Mouse (Mus musculus): ENCODE results near the gene Atg7. TPM values are rescaled to one million over a fixed set of nuclear protein-coding genes. Genes with fewer than 3 reads are reported as not detected.

Gene Atg7
- polyA plus RNA-seq, 1 experiment = 25.3 TPM

- TF ChIP-seq CTCF (IDR thresholded peaks at IDR 0.05; ENCODE audit: extremely low read depth, insufficient read depth, low read length) (no peak), POLR2A (IDR thresholded peaks at IDR 0.05; ENCODE audit: extremely low read depth, insufficient read depth, low read length) (no peak)
- Histone ChIP-seq H3K4me1 (ENCODE audit: control insufficient read depth, insufficient read depth, low read length) (no peaks in the 10 kb centered on the region), H3K27ac (ENCODE audit: insufficient read depth, low read length) (no peak overlapping the region)
Measured at GRCm38 (mm10) chr6:114682092-114682711, 39.3 kb downstream of the Atg7 start.

GRCm38 (mm10) chr6:114683741-114684140 is 40.8 kb downstream of the Atg7 start:
- Histone ChIP-seq H3K4me1 (ENCODE audit: control insufficient read depth, insufficient read depth, low read length) (no peaks in the 10 kb centered on the region), H3K27ac (ENCODE audit: insufficient read depth, low read length) (no peak overlapping the region), H3K4me3 (ENCODE audit: insufficient read depth, low read length) (no peak overlapping the region)
- TF ChIP-seq POLR2A (IDR thresholded peaks at IDR 0.05; ENCODE audit: extremely low read depth, insufficient read depth, low read length) = no peak
- no peak for TF ChIP-seq CTCF (IDR thresholded peaks at IDR 0.05; ENCODE audit: extremely low read depth, insufficient read depth, low read length)

More at GRCm38 (mm10) chr6:114682092-114682711, 39.3 kb downstream of the Atg7 start:
- H3K4me3 ChIP-seq (ENCODE audit: insufficient read depth, low read length) = no peak overlapping the region

GRCm38 (mm10) chr6:114684407-114684806 is 41.5 kb downstream of the Atg7 start:
- no peaks in the 10 kb centered on the region for H3K4me1 ChIP-seq (ENCODE audit: control insufficient read depth, insufficient read depth, low read length)
- TF ChIP-seq POLR2A (IDR thresholded peaks at IDR 0.05; ENCODE audit: extremely low read depth, insufficient read depth, low read length) (no peak), CTCF (IDR thresholded peaks at IDR 0.05; ENCODE audit: extremely low read depth, insufficient read depth, low read length) (no peak)
- no peak overlapping the region for H3K27ac ChIP-seq (ENCODE audit: insufficient read depth, low read length)
- no peak overlapping the region for H3K4me3 ChIP-seq (ENCODE audit: insufficient read depth, low read length)

GRCm38 (mm10) chr6:114685412-114685811 is 42.5 kb downstream of the Atg7 start:
- H3K4me1 ChIP-seq (ENCODE audit: control insufficient read depth, insufficient read depth, low read length) = peaks cover 4% of the 10 kb centered on the region
- H3K4me3 ChIP-seq (ENCODE audit: insufficient read depth, low read length) = no peak overlapping the region
- H3K27ac ChIP-seq (ENCODE audit: insufficient read depth, low read length) = no peak overlapping the region
- TF ChIP-seq CTCF (IDR thresholded peaks at IDR 0.05; ENCODE audit: extremely low read depth, insufficient read depth, low read length) (peak; percentile 31), POLR2A (IDR thresholded peaks at IDR 0.05; ENCODE audit: extremely low read depth, insufficient read depth, low read length) (no peak)

GRCm38 (mm10) chr6:114687035-114687434 is 44.1 kb downstream of the Atg7 start:
- TF ChIP-seq CTCF (IDR thresholded peaks at IDR 0.05; ENCODE audit: extremely low read depth, insufficient read depth, low read length) = no peak
- Histone ChIP-seq H3K4me3 (ENCODE audit: insufficient read depth, low read length) (no peak overlapping the region), H3K27ac (ENCODE audit: insufficient read depth, low read length) (no peak overlapping the region), H3K4me1 (ENCODE audit: control insufficient read depth, insufficient read depth, low read length) (peaks cover 13% of the 10 kb centered on the region)

GRCm38 (mm10) chr6:114690661-114691060 is 47.8 kb downstream of the Atg7 start:
- Histone ChIP-seq H3K4me3 (ENCODE audit: insufficient read depth, low read length) (no peak overlapping the region), H3K4me1 (ENCODE audit: control insufficient read depth, insufficient read depth, low read length) (peaks cover 15% of the 10 kb centered on the region), H3K27ac (ENCODE audit: insufficient read depth, low read length) (no peak overlapping the region)
- TF ChIP-seq CTCF (IDR thresholded peaks at IDR 0.05; ENCODE audit: extremely low read depth, insufficient read depth, low read length) = no peak
- TF ChIP-seq POLR2A (IDR thresholded peaks at IDR 0.05; ENCODE audit: extremely low read depth, insufficient read depth, low read length) = no peak

GRCm38 (mm10) chr6:114691530-114691929 is 48.6 kb downstream of the Atg7 start:
- Histone ChIP-seq H3K4me3 (ENCODE audit: insufficient read depth, low read length) (no peak overlapping the region), H3K27ac (ENCODE audit: insufficient read depth, low read length) (no peak overlapping the region), H3K4me1 (ENCODE audit: control insufficient read depth, insufficient read depth, low read length) (peaks cover 15% of the 10 kb centered on the region)
- TF ChIP-seq CTCF (IDR thresholded peaks at IDR 0.05; ENCODE audit: extremely low read depth, insufficient read depth, low read length) = no peak
- no peak for TF ChIP-seq POLR2A (IDR thresholded peaks at IDR 0.05; ENCODE audit: extremely low read depth, insufficient read depth, low read length)

- H3K27ac ChIP-seq (ENCODE audit: insufficient read depth, low read length) = no peak overlapping the region
- no peak overlapping the region for H3K4me3 ChIP-seq (ENCODE audit: insufficient read depth, low read length)
- TF ChIP-seq CTCF (IDR thresholded peaks at IDR 0.05; ENCODE audit: extremely low read depth, insufficient read depth, low read length) (no peak), POLR2A (IDR thresholded peaks at IDR 0.05; ENCODE audit: extremely low read depth, insufficient read depth, low read length) (no peak)
- peaks cover 15% of the 10 kb centered on the region for H3K4me1 ChIP-seq (ENCODE audit: control insufficient read depth, insufficient read depth, low read length)
Measured at GRCm38 (mm10) chr6:114692691-114693090, 49.8 kb downstream of the Atg7 start.

GRCm38 (mm10) chr6:114697646-114698490 is 55.0 kb downstream of the Atg7 start:
- TF ChIP-seq POLR2A (IDR thresholded peaks at IDR 0.05; ENCODE audit: extremely low read depth, insufficient read depth, low read length) (no peak), CTCF (IDR thresholded peaks at IDR 0.05; ENCODE audit: extremely low read depth, insufficient read depth, low read length) (peak; percentile 74)
- no peak overlapping the region for H3K27ac ChIP-seq (ENCODE audit: insufficient read depth, low read length)
- H3K4me1 ChIP-seq (ENCODE audit: control insufficient read depth, insufficient read depth, low read length) = no peaks in the 10 kb centered on the region

GRCm38 (mm10) chr6:114698578-114698977 is 55.7 kb downstream of the Atg7 start:
- no peaks in the 10 kb centered on the region for H3K4me1 ChIP-seq (ENCODE audit: control insufficient read depth, insufficient read depth, low read length)
- H3K4me3 ChIP-seq (ENCODE audit: insufficient read depth, low read length) = no peak overlapping the region
- TF ChIP-seq POLR2A (IDR thresholded peaks at IDR 0.05; ENCODE audit: extremely low read depth, insufficient read depth, low read length) (no peak), CTCF (IDR thresholded peaks at IDR 0.05; ENCODE audit: extremely low read depth, insufficient read depth, low read length) (no peak)
- H3K27ac ChIP-seq (ENCODE audit: insufficient read depth, low read length) = no peak overlapping the region

More at GRCm38 (mm10) chr6:114697646-114698490, 55.0 kb downstream of the Atg7 start:
- no peak overlapping the region for H3K4me3 ChIP-seq (ENCODE audit: insufficient read depth, low read length)

All from cortical plate, adult 2 months (tissue).